Mouse (Mus musculus): ENCODE results near the gene Ccdc142. TPM values are rescaled to one million over a fixed set of nuclear protein-coding genes. Genes with fewer than 3 reads are reported as not detected.

Ccdc142 gene
- polyA plus RNA-seq, 1 experiment from 2014 or later, result 2.0 TPM

MicroRNAs encoded within 50 kb of the gene (microRNA counts, 519-probe panel; counts per million panel counts)
- microRNA mmu-miR-3470a+mmu-miR-3470b, result 1,363 counts per million, percentile 7 among the panel's probes with 10 or more counts

Small RNA genes lying within 50 kb of the gene (microRNA-seq; reads per million reads assigned to microRNA genes)
- not detected for gene Mir3470a

Other genes with a start within 250 kb of the Ccdc142 start
- gene Sema4f, start 161.8 kb upstream of the Ccdc142 start, polyA plus RNA-seq (2014; fragmentation: Nextera tagmentation; extraction: Ambion mirVana), result 1.1 and 1.2 TPM in 2 replicates
- gene M1ap, start 154.7 kb upstream of the Ccdc142 start, polyA plus RNA-seq (2014; fragmentation: Nextera tagmentation; extraction: Ambion mirVana), result 0.12 and 0.27 TPM in 2 replicates
- 6.5 and 7.3 TPM in 2 replicates for gene Dok1, start 68.1 kb upstream of the Ccdc142 start, polyA plus RNA-seq (2014; fragmentation: Nextera tagmentation; extraction: Ambion mirVana)
- gene Loxl3, start 67.4 kb upstream of the Ccdc142 start, polyA plus RNA-seq (2014; fragmentation: Nextera tagmentation; extraction: Ambion mirVana), result 10.1 and 13.7 TPM in 2 replicates
- 122 and 123 TPM in 2 replicates for gene Aup1, start 47.1 kb upstream of the Ccdc142 start, polyA plus RNA-seq (2014; fragmentation: Nextera tagmentation; extraction: Ambion mirVana)
- gene Htra2, start 46.3 kb upstream of the Ccdc142 start, polyA plus RNA-seq (2014; fragmentation: Nextera tagmentation; extraction: Ambion mirVana), result 28.7 and 33.2 TPM in 2 replicates
- gene Dqx1, start 43.8 kb upstream of the Ccdc142 start, polyA plus RNA-seq (2014; fragmentation: Nextera tagmentation; extraction: Ambion mirVana), result 0.35 and 0.88 TPM in 2 replicates
- gene Tlx2, start 31.3 kb upstream of the Ccdc142 start, polyA plus RNA-seq (2014; fragmentation: Nextera tagmentation; extraction: Ambion mirVana), result 0.13 TPM in 1 of 2 replicates, not detected in the other
- 44.3 and 47.0 TPM in 2 replicates for gene Pcgf1, start 23.7 kb upstream of the Ccdc142 start, polyA plus RNA-seq (2014; fragmentation: Nextera tagmentation; extraction: Ambion mirVana)
- 0.81 and 2.0 TPM in 2 replicates for gene Lbx2, start 15.2 kb upstream of the Ccdc142 start, polyA plus RNA-seq (2014; fragmentation: Nextera tagmentation; extraction: Ambion mirVana)
- gene Gm42688, start within 50 bp of the Ccdc142 start, polyA plus RNA-seq (2014; fragmentation: Nextera tagmentation; extraction: Ambion mirVana), result 2.3 and 2.4 TPM in 2 replicates
- gene Mrpl53, start 7.4 kb downstream of the Ccdc142 start, polyA plus RNA-seq (2014; fragmentation: Nextera tagmentation; extraction: Ambion mirVana), result 140 and 141 TPM in 2 replicates
- 34.7 and 42.1 TPM in 2 replicates for gene Mogs, start 13.9 kb downstream of the Ccdc142 start, polyA plus RNA-seq (2014; fragmentation: Nextera tagmentation; extraction: Ambion mirVana)
- gene Wbp1, start 20.0 kb downstream of the Ccdc142 start, polyA plus RNA-seq (2014; fragmentation: Nextera tagmentation; extraction: Ambion mirVana), result 153 and 182 TPM in 2 replicates
- 20.8 and 21.7 TPM in 2 replicates for gene Ino80b, start 23.8 kb downstream of the Ccdc142 start, polyA plus RNA-seq (2014; fragmentation: Nextera tagmentation; extraction: Ambion mirVana)
- 29.2 and 30.5 TPM in 2 replicates for gene Rtkn, start 33.9 kb downstream of the Ccdc142 start, polyA plus RNA-seq (2014; fragmentation: Nextera tagmentation; extraction: Ambion mirVana)
- gene Wdr54, start 54.8 kb downstream of the Ccdc142 start, polyA plus RNA-seq (2014; fragmentation: Nextera tagmentation; extraction: Ambion mirVana), result 11.5 and 13.7 TPM in 2 replicates
- gene 1700003E16Rik, start 54.8 kb downstream of the Ccdc142 start, polyA plus RNA-seq (2014; fragmentation: Nextera tagmentation; extraction: Ambion mirVana), result 0.58 and 1.1 TPM in 2 replicates
- 70.4 and 71.4 TPM in 2 replicates for gene Dctn1, start 64.3 kb downstream of the Ccdc142 start, polyA plus RNA-seq (2014; fragmentation: Nextera tagmentation; extraction: Ambion mirVana)
- gene Slc4a5, start 118.2 kb downstream of the Ccdc142 start, polyA plus RNA-seq (2014; fragmentation: Nextera tagmentation; extraction: Ambion mirVana), result 0.16 and 0.47 TPM in 2 replicates
- 59.7 and 59.9 TPM in 2 replicates for gene Mthfd2, start 224.3 kb downstream of the Ccdc142 start, polyA plus RNA-seq (2014; fragmentation: Nextera tagmentation; extraction: Ambion mirVana)
- 69.7 and 78.6 TPM in 2 replicates for gene Mob1a, start 224.4 kb downstream of the Ccdc142 start, polyA plus RNA-seq (2014; fragmentation: Nextera tagmentation; extraction: Ambion mirVana)
- 143 and 157 TPM in 2 replicates for gene Bola3, start 247.5 kb downstream of the Ccdc142 start, polyA plus RNA-seq (2014; fragmentation: Nextera tagmentation; extraction: Ambion mirVana)

All from limb, embryonic 11.5 days (tissue).